Mouse (Mus musculus): Measurements from ENCODE around the gene Gm3629. TPM values are rescaled to one million over a fixed set of nuclear protein-coding genes. Genes with fewer than 3 reads are reported as not detected.
"Not testable (repeated sequence)": the region's sequence is repeated elsewhere in the genome, so short reads cannot be mapped to it uniquely, and the experiment has no call there.

Gm3629 gene
- 0.67 TPM in 1 of 2 replicates, not detected in the other for polyA plus RNA-seq (2015; fragmentation: Nextera tagmentation; extraction: Ambion mirVana)

DNA sequence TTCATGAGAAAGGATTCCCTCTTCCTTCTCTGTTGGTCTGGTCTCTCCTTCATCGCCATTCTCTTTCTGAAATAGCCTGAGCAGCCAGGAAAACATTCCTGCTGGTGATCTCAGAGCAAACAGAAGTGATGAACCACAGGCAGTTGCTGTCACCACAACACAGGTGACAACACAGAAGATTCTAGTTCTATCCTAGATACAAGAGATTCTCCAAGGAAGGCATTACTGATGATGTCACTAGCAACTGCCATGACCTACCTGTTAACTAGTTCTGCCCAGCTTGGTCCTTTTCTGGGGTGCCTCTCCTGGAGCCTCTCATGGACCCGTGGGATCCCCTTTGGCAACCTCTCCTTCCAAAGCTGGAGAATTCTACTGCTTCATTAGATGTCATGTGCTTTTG lies at the start of gene Gm3629:
Gm3629 (minus strand) TSS at position 101 of the 400 bp plus-strand sequence.
- not testable (repeated sequence) for H3K27me3 ChIP-seq; H3K36me3 ChIP-seq; ATAC-seq (ENCODE audit: insufficient number of reproducible peaks, insufficient read depth, low FRiP score, low TSS enrichment, low read depth); H3K4me1 ChIP-seq; H3K4me2 ChIP-seq; H3K9me3 ChIP-seq; H3K4me3 ChIP-seq; H3K9ac ChIP-seq; H3K27ac ChIP-seq
- WGBS = 43% methylated on average over 1 of the region's 2 CpGs

DNA sequence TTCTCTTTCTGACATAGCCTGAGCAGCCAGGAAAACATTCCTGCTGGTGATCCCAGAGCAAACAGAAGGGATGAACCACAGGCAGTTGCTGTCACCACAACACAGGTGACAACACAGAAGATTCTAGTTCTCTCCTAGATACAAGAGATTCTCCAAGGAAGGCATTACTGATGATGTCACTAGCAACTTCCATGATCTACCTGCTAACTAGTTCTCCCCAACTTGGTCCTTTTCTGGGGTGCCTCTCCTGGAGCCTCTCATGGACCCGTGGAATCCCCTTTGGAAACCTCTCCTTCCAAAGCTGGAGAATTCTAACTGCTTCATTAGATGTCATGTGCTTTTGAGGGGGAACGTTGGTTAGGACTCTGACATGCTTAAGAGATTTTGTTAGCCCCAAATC lies 31.9 kb upstream of the Gm3629 start, which contains the start of gene Gm3460:
Gm3460 (minus strand) TSS at position 101 of the 400 bp plus-strand sequence.
- not testable (repeated sequence) for H3K9me3 ChIP-seq; H3K27ac ChIP-seq; H3K4me3 ChIP-seq; H3K36me3 ChIP-seq; H3K4me1 ChIP-seq; ATAC-seq (ENCODE audit: insufficient number of reproducible peaks, insufficient read depth, low FRiP score, low TSS enrichment, low read depth); H3K4me2 ChIP-seq; H3K9ac ChIP-seq; H3K27me3 ChIP-seq
- WGBS = 50% methylated on average over 1 of the region's 2 CpGs

DNA sequence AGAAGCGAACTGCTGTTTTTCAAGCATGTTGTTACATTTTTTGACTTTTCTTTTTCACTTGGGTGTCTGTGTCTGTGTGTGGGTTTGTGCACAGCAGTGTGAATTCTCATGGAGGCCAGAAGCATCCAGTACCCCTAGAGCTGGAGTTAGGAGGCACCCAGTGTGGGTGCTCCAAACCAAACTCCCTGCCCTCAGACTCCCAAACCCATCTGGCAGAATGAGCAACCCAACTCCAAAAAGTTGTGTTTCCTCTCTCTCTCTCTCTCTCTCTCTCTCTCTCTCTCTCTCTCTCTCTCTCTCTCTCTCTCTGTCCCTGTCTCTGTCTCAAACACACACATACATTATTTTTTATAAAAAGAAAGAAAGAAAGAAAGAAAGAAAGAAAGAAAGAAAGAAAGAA lies 16.0 kb upstream of the Gm3629 start:
- H3K27ac ChIP-seq; H3K9ac ChIP-seq; H3K4me2 ChIP-seq; ATAC-seq (ENCODE audit: insufficient number of reproducible peaks, insufficient read depth, low FRiP score, low TSS enrichment, low read depth); H3K36me3 ChIP-seq; H3K9me3 ChIP-seq; H3K4me1 ChIP-seq; H3K27me3 ChIP-seq; H3K4me3 ChIP-seq: not testable (repeated sequence)
- WGBS = no CpG with 5 or more reads among the region's 1 CpGs

DNA sequence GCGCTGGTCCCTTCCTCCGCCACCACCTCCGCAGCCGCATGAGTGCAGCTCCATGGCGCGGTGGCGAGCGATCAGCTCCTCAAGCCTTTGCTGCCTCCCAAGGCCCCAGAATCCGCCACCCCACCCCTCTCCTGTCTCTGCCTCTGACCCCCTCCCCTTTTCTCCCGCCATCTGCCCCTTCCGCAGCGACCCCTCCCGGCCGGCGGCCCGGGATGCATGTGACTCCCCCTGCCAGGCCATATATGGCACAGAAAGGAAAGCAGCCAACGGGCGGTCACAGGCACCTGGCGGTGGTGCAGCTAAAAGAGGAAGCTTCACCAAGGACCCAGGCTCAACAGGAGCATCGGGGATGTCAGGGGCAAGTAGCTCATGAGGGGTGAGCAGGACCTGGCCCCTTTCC lies 14.6 kb upstream of the Gm3629 start:
- Histone ChIP-seq H3K4me2 (peak overlapping the region; percentile 69), H3K4me3 (peak overlapping the region; percentile 42), H3K9ac (peak overlapping the region; percentile 55; the same call in 1 of the 2 replicates)
- H3K9me3 ChIP-seq; ATAC-seq (ENCODE audit: insufficient number of reproducible peaks, insufficient read depth, low FRiP score, low TSS enrichment, low read depth); H3K36me3 ChIP-seq; H3K27ac ChIP-seq; H3K27me3 ChIP-seq; H3K4me1 ChIP-seq: not testable (repeated sequence)
- WGBS = 8% methylated on average over 11 of the region's 20 CpGs

DNA sequence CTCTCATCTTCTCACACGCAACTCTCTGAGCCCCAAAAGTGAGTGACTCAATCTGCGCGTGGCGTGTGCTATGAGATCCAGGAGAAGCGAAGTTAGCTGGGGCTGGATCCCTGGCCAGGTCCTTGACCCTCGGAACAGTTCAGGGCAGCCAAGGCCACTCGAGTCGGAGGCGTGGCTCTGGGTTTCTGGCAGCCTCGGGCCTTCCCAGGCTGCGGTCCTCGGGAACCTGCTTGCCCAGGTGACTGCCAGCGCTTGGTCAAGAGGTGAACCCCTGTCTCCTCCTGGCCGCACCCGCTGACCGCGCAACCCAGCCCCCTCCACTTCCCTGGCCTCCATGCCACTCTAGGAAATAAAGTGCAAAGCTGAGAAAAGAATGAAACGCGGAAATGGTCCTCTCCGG lies 14.1 kb upstream of the Gm3629 start:
- H3K27me3 ChIP-seq; H3K36me3 ChIP-seq; ATAC-seq (ENCODE audit: insufficient number of reproducible peaks, insufficient read depth, low FRiP score, low TSS enrichment, low read depth); H3K9me3 ChIP-seq; H3K4me1 ChIP-seq; H3K27ac ChIP-seq: not testable (repeated sequence)
- WGBS = 6% methylated on average over 17 of the region's 20 CpGs
- peak overlapping the region; percentile 55; the same call in 1 of the 2 replicates for H3K9ac ChIP-seq
- peak overlapping the region; percentile 69 for H3K4me2 ChIP-seq
- peak overlapping the region; percentile 42 for H3K4me3 ChIP-seq

DNA sequence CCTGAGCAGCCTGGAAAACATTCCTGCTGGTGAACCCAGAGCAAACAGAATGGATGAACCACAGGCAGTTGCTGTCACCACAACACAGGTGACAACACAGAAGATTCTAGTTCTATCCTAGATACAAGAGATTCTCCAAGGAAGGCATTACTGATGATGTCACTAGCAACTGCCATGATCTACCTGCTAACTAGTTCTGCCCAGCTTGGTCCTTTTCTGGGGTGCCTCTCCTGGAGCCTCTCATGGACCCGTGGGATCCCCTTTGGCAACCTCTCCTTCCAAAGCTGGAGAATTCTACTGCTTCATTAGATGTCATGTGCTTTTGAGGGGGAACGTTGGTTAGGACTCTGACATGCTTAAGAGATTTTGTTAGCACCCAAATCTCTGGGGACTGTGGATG lies 53.2 kb downstream of the Gm3629 start, which contains the start of gene Gm8356:
Gm8356 (minus strand) TSS at position 101 of the 400 bp plus-strand sequence.
- H3K9ac ChIP-seq; H3K27me3 ChIP-seq; H3K36me3 ChIP-seq; H3K4me1 ChIP-seq; H3K27ac ChIP-seq; ATAC-seq (ENCODE audit: insufficient number of reproducible peaks, insufficient read depth, low FRiP score, low TSS enrichment, low read depth); H3K4me3 ChIP-seq; H3K4me2 ChIP-seq; H3K9me3 ChIP-seq: not testable (repeated sequence)
- WGBS = 68% methylated on average over 1 of the region's 2 CpGs

Other genes with a start within 250 kb of the Gm3629 start
- not detected in 2 replicates for gene Gm3618, start 246.9 kb downstream of the Gm3629 start, polyA plus RNA-seq (2015; fragmentation: Nextera tagmentation; extraction: Ambion mirVana)
- not detected in 2 replicates for gene Gm16440, start 200.3 kb downstream of the Gm3629 start, polyA plus RNA-seq (2015; fragmentation: Nextera tagmentation; extraction: Ambion mirVana)
- gene Gm3591, start 178.1 kb downstream of the Gm3629 start, polyA plus RNA-seq (2015; fragmentation: Nextera tagmentation; extraction: Ambion mirVana) = 1.6 and 1.8 TPM in 2 replicates
- gene Gm3594, start 146.0 kb downstream of the Gm3629 start, polyA plus RNA-seq (2015; fragmentation: Nextera tagmentation; extraction: Ambion mirVana) = not detected in 2 replicates
- gene Gm8356, start 53.3 kb downstream of the Gm3629 start, polyA plus RNA-seq (2015; fragmentation: Nextera tagmentation; extraction: Ambion mirVana) = not detected in 2 replicates
- gene Gm3460, start 31.8 kb upstream of the Gm3629 start, polyA plus RNA-seq (2015; fragmentation: Nextera tagmentation; extraction: Ambion mirVana) = not detected in 2 replicates
- not detected in 2 replicates for gene Gm10251, start 93.6 kb upstream of the Gm3629 start, polyA plus RNA-seq (2015; fragmentation: Nextera tagmentation; extraction: Ambion mirVana)
- not detected in 2 replicates for gene Gm8050, start 129.6 kb upstream of the Gm3629 start, polyA plus RNA-seq (2015; fragmentation: Nextera tagmentation; extraction: Ambion mirVana)
- 5.0 and 5.1 TPM in 2 replicates for gene Gm3636, start 151.7 kb upstream of the Gm3629 start, polyA plus RNA-seq (2015; fragmentation: Nextera tagmentation; extraction: Ambion mirVana)
- not detected in 2 replicates for gene Gm8362, start 183.8 kb upstream of the Gm3629 start, polyA plus RNA-seq (2015; fragmentation: Nextera tagmentation; extraction: Ambion mirVana)
- not detected in 2 replicates for gene Gm3642, start 249.7 kb upstream of the Gm3629 start, polyA plus RNA-seq (2015; fragmentation: Nextera tagmentation; extraction: Ambion mirVana)

Measured in embryonic facial prominence, embryonic 13.5 days (tissue).